ENCODE assay signal across 8 mouse cellular contexts in genomic region chrX:101253952-101254729, GRCm38 (mm10). TPM values are rescaled to one million over a fixed set of nuclear protein-coding genes. Genes with fewer than 3 reads are reported as not detected.
DNase-seq lines count a peak whose midpoint lies in the region; ATAC-seq and TF ChIP-seq lines count a peak whose summit lies in the region.

Gene Foxo4, plus strand, starts transcription at chrX:101254528.

- peak; percentile 76 to 80 for DNase-seq in CD8-positive naive resting alpha-beta T cell, adult 2 months (ENCODE audit: low read depth in 2 of 2, low spot score in 2 of 2)
- DNase-seq in c-Kit-positive CD71-negative TER-119-negative erythroid progenitor cells, embryonic 14.5 days (ENCODE audit: low read depth) = peak; percentile 71
- DNase-seq in forebrain, embryonic 10.5 days (ENCODE audit: extremely low spot score, low spot score) = peak; percentile 83
- DNase-seq in kidney, postnatal 25 days = peak; percentile 93 to 95
- DNase-seq in liver, embryonic 14.5 days (ENCODE audit: low read depth in 3 of 3, low spot score in 3 of 3) = peak; percentile 79 to 84 (median 81)
- DNase-seq in telencephalon, adult 2 months (ENCODE audit: low read depth, low spot score) = peak; percentile 89

- peak within 1 kb of the TSS; percentile 82 for H3K4me2 ChIP-seq in heart, embryonic 15.5 days
- H3K4me2 ChIP-seq in liver, embryonic 14.5 days (ENCODE audit: low read depth) = peak within 1 kb of the TSS; percentile 62
- H3K4me2 ChIP-seq in neural tube, embryonic 12.5 days (replicated peaks) = peak within 1 kb of the TSS; percentile 68

- H3K36me3 ChIP-seq in forebrain, embryonic 10.5 days (replicated peaks) = peaks cover 16% of the 10 kb centered on the region
- H3K36me3 ChIP-seq in heart, embryonic 15.5 days = no peaks in the 10 kb centered on the region
- H3K36me3 ChIP-seq in liver, embryonic 14.5 days (replicated peaks; ENCODE audit: control insufficient read depth, insufficient read depth, low read depth) = no peaks in the 10 kb centered on the region
- no peaks in the 10 kb centered on the region for H3K36me3 ChIP-seq in neural tube, embryonic 12.5 days

- 0 out of 2 replicates have a peak, but pooled peaks cover 4% of the 10 kb centered on the region for H3K9me3 ChIP-seq in forebrain, embryonic 10.5 days
- H3K9me3 ChIP-seq in heart, embryonic 15.5 days (replicated peaks) = no peaks in the 10 kb centered on the region
- H3K9me3 ChIP-seq in liver, embryonic 14.5 days (ENCODE audit: control insufficient read depth, low read length) = no peaks in the 10 kb centered on the region
- H3K9me3 ChIP-seq in neural tube, embryonic 12.5 days = no peaks in the 10 kb centered on the region

- peak within 1 kb of the TSS; percentile 86 for H3K27ac ChIP-seq in forebrain, embryonic 10.5 days
- H3K27ac ChIP-seq in heart, embryonic 15.5 days = peak within 1 kb of the TSS; percentile 71
- H3K27ac ChIP-seq in liver, embryonic 14.5 days = peak within 1 kb of the TSS; percentile 59
- H3K27ac ChIP-seq in neural tube, embryonic 12.5 days = no peak within 1 kb of the TSS

- TF ChIP-seq EP300 in liver, embryonic 14.5 days (IDR thresholded peaks at IDR 0.05; ENCODE audit: low read depth) = no peak

- peaks cover 47% of the 10 kb centered on the region for H3K27me3 ChIP-seq in forebrain, embryonic 10.5 days (ENCODE audit: poor library complexity, severe bottlenecking)
- H3K27me3 ChIP-seq in heart, embryonic 15.5 days = no peaks in the 10 kb centered on the region
- H3K27me3 ChIP-seq in liver, embryonic 14.5 days (ENCODE audit: control insufficient read depth, insufficient read depth, low read length) = no peaks in the 10 kb centered on the region
- no peaks in the 10 kb centered on the region for H3K27me3 ChIP-seq in neural tube, embryonic 12.5 days (replicated peaks)

- 16% methylated on average over 46 of the region's 47 CpGs for WGBS in forebrain, embryonic 10.5 days
- WGBS in heart, embryonic 15.5 days = 15% methylated on average over 47 of the region's 47 CpGs
- 16% methylated on average over 47 of the region's 47 CpGs for WGBS in liver, embryonic 14.5 days (ENCODE audit: insufficient replicate concordance)
- WGBS in neural tube, embryonic 12.5 days = 19% methylated on average over 42 of the region's 47 CpGs

- peak; percentile 84 for ATAC-seq in heart, embryonic 15.5 days (replicated peaks; ENCODE audit: insufficient number of reproducible peaks, insufficient read depth, low FRiP score, low read depth)
- ATAC-seq in liver, embryonic 14.5 days (ENCODE audit: insufficient read depth) = peak; percentile 92
- ATAC-seq in neural tube, embryonic 12.5 days (ENCODE audit: low FRiP score, low read depth) = peak; percentile 92

- H3K4me3 ChIP-seq in forebrain, embryonic 10.5 days = peak within 1 kb of the TSS; percentile 63
- H3K4me3 ChIP-seq in heart, embryonic 15.5 days = peak within 1 kb of the TSS; percentile 65
- H3K4me3 ChIP-seq in liver, embryonic 14.5 days (ENCODE audit: insufficient read depth in 1 of 2, low read depth in 2 of 2, low read length in 2 of 2) = peak within 1 kb of the TSS; percentile 67 to 80
- H3K4me3 ChIP-seq in neural tube, embryonic 12.5 days = peak within 1 kb of the TSS; percentile 46

- no peak for TF ChIP-seq CTCF in liver, embryonic 14.5 days (IDR thresholded peaks at IDR 0.05; ENCODE audit: low read depth)

- peak within 1 kb of the TSS; percentile 71 for H3K9ac ChIP-seq in heart, embryonic 15.5 days
- peak within 1 kb of the TSS; percentile 80 for H3K9ac ChIP-seq in liver, embryonic 14.5 days (replicated peaks)
- H3K9ac ChIP-seq in neural tube, embryonic 12.5 days = peak within 1 kb of the TSS; percentile 45; the same call in 1 of the 2 replicates

- H3K4me1 ChIP-seq in forebrain, embryonic 10.5 days = peaks cover 16% of the 10 kb centered on the region
- peaks cover 11% of the 10 kb centered on the region for H3K4me1 ChIP-seq in heart, embryonic 15.5 days (replicated peaks)
- 0 out of 4 replicates have a peak, but pooled peaks cover 0 to 7% of the 10 kb centered on the region in 2 experiments for H3K4me1 ChIP-seq in liver, embryonic 14.5 days (replicated peaks; ENCODE audit: control insufficient read depth in 2 of 2, insufficient read depth in 2 of 2, low read length in 1 of 2)
- no peaks in the 10 kb centered on the region; the same call in 1 of the 2 replicates for H3K4me1 ChIP-seq in neural tube, embryonic 12.5 days

RNA-seq across cellular contexts. Expression of gene Foxo4, which starts in this region (rescaled TPM):
- 1.8 and 1.9 TPM in 2 replicates for polyA plus RNA-seq in forebrain, embryonic 10.5 days (2016; fragmentation: Nextera tagmentation; extraction: Ambion mirVana)
- 1.4 and 1.9 TPM in 2 replicates for polyA plus RNA-seq in heart, embryonic 15.5 days (2015; fragmentation: Nextera tagmentation; extraction: Ambion mirVana)
- polyA plus RNA-seq in liver, embryonic 14.5 days (2012; rRNA removed) = 10.3 and 11.8 TPM in 2 replicates
- 1.4 and 1.8 TPM in 2 replicates for polyA plus RNA-seq in liver, embryonic 14.5 days (2014; fragmentation: Nextera tagmentation; extraction: Ambion mirVana)
- 1.5 and 1.7 TPM in 2 replicates for polyA plus RNA-seq in neural tube, embryonic 12.5 days (2016; fragmentation: Nextera tagmentation; extraction: Ambion mirVana)
